Mouse (Mus musculus) kidney, adult 11 months (tissue): Measurements from ENCODE around the gene Vash1.
A peak's percentile ranks its signal among the peaks of the same experiment; 100 is the strongest.

Source experiments
- DNase-seq: peaks from one replicate; pipeline ENCODE4 v3.0.0; 2022

Vash1 gene

GRCm38 (mm10) chr12:86683698-86684097, 5.2 kb downstream of the Vash1 start:
- no peak for DNase-seq

GRCm38 (mm10) chr12:86685275-86685674, 6.8 kb downstream of the Vash1 start:
- no peak for DNase-seq

- DNase-seq: no peak
These were observed 8.2 kb downstream of the Vash1 start for GRCm38 (mm10) chr12:86686551-86687330.

DNA sequence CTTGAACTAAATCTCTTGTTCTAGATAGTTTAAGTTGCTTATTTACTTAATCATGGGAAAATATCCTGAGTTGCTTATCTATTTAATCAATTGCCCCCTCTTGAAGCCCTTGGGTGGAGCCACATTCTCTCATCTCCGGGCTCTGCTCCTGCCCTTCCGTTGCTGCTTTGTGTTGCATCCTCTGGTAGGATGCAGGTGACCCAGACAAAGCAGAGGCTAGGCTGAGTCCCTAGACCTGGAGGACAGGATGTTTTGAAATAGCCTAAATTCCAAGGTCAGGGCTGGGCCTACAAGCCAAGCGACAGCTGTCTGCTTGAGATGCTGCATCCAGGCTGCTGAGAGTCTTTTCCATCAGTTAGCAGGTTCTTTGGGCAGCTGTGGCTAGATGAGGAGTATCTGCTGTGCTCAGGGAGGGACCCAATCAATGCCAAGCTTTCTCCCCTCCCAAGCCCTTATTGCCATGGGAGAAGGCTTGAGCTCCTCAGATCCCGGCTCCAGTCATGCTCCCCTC, 9.0 kb downstream of the Vash1 start:
- DNase-seq: no peak

GRCm38 (mm10) chr12:86687971-86688573, 9.6 kb downstream of the Vash1 start:
- DNase-seq: no peak

- no peak for DNase-seq
These were observed 10.4 kb downstream of the Vash1 start for GRCm38 (mm10) chr12:86688917-86689316.

DNA sequence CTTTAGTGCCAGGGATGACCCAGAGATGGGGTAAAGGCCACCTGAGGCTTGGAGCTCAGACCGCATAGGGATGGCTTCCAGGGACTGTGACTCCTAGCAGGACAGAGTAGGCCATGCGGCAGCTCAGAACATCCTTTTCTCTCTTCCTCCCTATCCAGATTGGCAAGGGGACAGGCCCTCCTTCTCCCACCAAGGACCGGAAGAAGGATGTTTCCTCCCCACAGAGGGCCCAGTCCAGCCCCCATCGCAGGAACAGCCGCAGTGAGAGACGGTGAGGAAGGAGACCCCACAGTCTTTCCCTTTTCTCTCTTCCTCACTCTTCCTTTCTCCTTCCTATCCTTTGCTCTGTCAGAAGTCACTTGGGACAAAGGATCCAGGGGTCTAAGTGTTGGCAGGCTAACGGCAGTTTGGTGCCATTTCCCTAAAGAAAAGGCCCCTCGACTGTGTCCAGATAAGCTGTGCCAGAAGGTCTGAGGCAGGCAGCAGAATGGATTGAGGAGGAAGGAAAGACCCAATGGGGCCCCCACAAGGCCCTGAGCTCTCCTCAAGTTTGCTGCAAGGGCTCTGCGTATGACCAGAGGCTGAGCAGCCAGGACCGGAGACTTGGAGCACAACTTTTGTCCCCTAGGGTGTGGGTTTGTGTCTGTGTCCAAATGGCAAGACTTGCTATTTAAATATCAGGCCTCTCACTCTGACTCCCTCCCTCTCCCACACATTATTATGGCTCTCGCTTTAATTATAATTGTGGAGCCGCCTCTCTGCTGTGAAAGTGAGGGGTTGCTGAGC, 12.4 kb downstream of the Vash1 start:
- DNase-seq: no peak

DNA sequence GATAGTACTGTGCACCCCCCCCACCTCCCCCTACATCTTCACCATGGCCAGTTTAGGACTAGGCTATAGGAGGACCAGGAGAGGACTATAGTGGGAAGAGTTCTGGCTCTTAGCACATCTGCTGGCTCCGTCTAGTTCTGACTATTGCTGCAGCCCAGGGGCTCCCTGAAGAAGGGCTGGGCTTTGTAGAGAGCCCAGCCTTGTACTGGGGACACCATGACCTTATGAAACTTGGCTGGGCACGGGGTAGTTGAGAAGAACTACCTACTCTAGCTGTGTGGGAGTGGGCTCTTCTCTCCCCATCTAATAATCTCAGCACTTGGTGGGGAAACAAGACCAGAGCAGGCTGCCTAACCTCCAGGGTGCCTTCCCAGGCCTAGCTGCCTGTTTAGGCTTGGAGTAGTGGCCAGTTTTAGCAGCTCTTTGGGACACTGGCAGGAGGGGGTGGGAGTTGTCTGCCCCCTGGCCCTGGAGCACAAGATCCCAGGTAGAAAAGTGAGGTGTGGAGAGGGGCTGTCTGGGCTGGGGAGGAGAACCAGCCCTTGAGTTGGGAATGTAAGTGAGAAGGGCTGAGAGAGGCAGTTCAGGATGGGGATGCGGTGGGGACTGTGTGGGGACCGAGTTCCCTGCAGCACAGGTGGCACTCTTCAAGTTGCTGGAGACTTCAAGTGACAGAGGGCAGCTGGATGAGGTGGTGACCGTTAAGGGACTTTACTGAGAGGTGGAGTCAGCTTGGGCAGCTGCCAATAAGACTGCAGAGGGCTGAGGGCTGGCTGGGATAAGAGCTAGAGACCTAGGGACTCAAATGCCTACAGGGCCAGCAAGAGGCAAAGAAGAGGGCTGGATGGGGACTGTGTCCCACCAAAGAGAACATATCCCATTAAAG, 14.2 kb downstream of the Vash1 start:
- no peak for DNase-seq

- no peak for DNase-seq
These were observed 14.9 kb downstream of the Vash1 start for GRCm38 (mm10) chr12:86693389-86693788.

- no peak for DNase-seq
These were observed 15.9 kb downstream of the Vash1 start for GRCm38 (mm10) chr12:86694441-86694840.

- DNase-seq: no peak
These were observed 19.5 kb downstream of the Vash1 start for GRCm38 (mm10) chr12:86697996-86698395.

DNA sequence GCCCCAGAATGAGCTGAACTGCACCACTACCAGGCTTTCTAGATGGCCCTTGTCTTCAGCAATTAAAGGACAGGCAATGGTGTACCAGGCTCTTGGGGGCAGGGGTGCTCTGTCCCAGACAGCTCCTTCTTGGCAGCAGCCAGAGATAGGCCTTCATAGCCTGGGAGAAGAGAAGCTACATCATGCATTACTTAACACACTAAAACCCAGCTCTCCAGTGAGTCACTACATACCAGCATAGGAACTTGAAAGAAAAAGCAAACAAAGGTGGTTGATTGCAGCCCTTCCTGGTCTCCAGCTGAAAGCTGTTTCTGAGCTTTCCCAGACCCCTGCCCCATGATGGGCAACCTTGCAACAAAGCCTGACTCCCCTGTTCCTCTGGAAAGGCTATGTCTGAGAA, 20.0 kb downstream of the Vash1 start:
- DNase-seq: no peak

- DNase-seq: no peak
These were observed 21.7 kb downstream of the Vash1 start for GRCm38 (mm10) chr12:86699965-86700926.

- no peak for DNase-seq
These were observed 22.4 kb downstream of the Vash1 start for GRCm38 (mm10) chr12:86700927-86701310.

GRCm38 (mm10) chr12:86701491-86701890, 23.0 kb downstream of the Vash1 start:
- no peak for DNase-seq

DNA sequence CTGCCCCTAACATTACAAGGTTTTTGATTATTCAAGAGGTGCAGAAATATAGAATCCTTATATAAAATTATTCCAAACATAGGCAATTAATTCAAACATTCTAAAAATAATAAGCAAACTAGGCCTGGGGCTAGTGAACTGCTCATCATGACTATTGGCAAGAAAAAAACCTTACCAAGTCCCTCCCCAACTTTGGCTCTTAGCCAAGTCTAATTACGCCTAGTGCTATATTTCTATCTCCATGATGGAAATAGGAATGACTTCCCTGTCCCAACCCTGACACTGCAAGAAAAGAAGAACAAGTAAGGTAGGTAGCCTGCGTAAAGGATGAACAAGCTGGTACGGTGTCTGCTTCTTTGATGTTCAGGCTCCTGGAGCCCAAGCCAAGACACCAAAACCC, 24.2 kb downstream of the Vash1 start:
- DNase-seq: no peak

GRCm38 (mm10) chr12:86705843-86706242, 27.3 kb downstream of the Vash1 start:
- DNase-seq: no peak

DNA sequence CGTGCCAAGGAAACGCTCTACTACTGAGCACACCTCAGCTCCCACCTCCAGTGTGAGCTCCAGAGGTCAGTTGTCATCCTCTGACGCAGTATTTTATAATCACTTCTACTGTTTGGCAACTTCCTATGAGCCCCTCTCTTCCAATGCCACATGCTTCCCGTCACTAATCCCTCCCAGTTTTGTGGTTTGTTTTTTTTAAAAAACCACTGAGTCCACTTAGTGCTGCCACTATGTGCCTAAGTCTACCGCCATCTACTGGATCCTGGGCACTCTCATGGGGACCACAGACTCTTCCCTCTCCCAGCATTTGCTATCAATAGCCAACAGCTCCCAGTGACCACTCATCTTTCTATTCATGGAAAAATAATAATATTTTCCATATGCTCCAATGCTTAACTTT, 35.5 kb downstream of the Vash1 start:
- no peak for DNase-seq

GRCm38 (mm10) chr12:86715401-86715800, 36.9 kb downstream of the Vash1 start:
- peak; percentile 23 for DNase-seq

DNA sequence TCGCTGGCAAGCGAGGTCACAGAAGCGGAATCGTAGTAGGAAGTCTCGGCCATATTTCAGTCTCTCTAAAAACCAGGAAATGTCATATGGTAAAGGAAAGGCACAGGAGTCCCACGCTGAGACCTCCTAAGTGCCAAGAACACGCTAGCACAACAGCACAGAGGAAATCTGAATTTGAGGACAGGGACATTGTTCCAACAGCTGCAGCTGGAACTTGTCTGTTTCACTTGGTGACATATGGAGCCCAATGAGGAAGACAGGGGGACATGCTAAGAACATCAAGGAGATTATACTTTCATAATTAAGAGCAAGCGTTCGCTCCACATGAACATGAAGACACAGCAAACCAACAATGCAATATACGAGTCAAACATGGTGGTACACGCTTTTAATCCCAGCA, 38.5 kb downstream of the Vash1 start:
- no peak for DNase-seq

DNA sequence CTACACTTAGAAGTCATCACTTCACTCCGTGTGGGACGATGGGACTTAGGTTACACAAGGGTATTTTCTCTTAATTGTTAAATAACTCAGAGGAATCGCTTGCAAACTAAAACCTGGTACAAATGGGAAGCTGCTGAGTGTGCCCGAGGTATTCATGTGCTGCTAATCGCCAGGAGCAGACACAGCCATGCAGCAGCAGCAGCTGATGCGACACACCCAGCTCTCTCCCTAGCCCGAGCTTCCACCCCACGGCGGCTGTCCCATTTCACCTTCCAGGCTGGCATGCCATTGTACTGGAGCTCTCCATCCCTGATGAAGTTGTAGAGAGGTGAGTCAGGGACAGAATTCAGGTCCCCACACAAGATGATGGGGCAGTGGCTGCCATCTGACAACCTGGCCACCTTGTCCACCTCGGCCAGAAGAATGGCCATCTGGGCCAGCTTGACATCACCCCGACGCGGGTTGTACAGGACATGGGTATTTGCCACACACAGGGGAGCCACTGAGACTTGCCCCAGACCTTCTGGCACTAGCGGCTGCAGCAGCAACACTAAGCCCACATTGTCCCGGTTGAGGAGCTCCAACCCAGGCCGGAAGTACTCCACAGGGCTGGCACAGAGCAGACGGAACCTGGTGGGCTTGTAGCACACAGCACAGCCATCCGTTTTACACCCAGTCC, 41.6 kb downstream of the Vash1 start:
- no peak for DNase-seq
